Mouse (Mus musculus) heart, postnatal 36 days (tissue): ENCODE measurements around the gene Etv2. TPM values are rescaled to one million over a fixed set of nuclear protein-coding genes. Genes with fewer than 3 reads are reported as not detected.

Experiments
- DNase-seq, 2 experiments: peaks; one replicate each; pipeline ENCODE4 v3.0.0; 2021 to 2022
- intact Hi-C: fragments of 180-260 bp; cut with DNase I; formaldehyde crosslinking; loops from one replicate; pipeline ENCODE4 v1.15.1; 2025
- microRNA-seq, 2 experiments: library from miRNA; unstranded; fragments of <30 nt; microRNA quantifications; one replicate each; pipeline ENCODE4 v1.2.0; 2021; ENCODE audit warnings: borderline number of aligned reads in 2 of 2
- total RNA-seq, 2 experiments: library from RNA; stranded (reverse); gene quantifications; 2 replicates each; pipeline ENCODE4 v1.2.3; 2021

Etv2 gene
- total RNA-seq, 2 experiments from 2014 or later: not detected

GRCm38 (mm10) chr7:30590927-30591604, 44.6 kb downstream of the Etv2 start:
- DNase-seq: no peak
- intact Hi-C loops: loop anchor here (2.0 to 10.0 kb wide), 2 partner anchors 270 to 364 kb away; partner anchors contain the start of genes Ffar1 and Usf2

GRCm38 (mm10) chr7:30589435-30590301, 46.0 kb downstream of the Etv2 start:
- peak; percentile 88 to 90 for DNase-seq
- intact Hi-C loops: loop anchor here (1.0 to 10.0 kb wide), 7 partner anchors 25 to 383 kb away; partner anchors contain the start of genes Fam187b, Ffar1, Hspb6 and Lsr

GRCm38 (mm10) chr7:30588676-30589434, 46.8 kb downstream of the Etv2 start, which contains the start of gene Kmt2b:
Gene Kmt2b, minus strand, starts transcription at chr7:30588726.
- intact Hi-C loops: loop anchor here (1.0 to 5.0 kb wide), 5 partner anchors 25 to 383 kb away; partner anchors contain the start of genes Fam187b, Hspb6, Lsr and Proser3
- peak; percentile 91 to 96 for DNase-seq

GRCm38 (mm10) chr7:30587842-30588667, 47.6 kb downstream of the Etv2 start:
- intact Hi-C loops: loop anchor here (1.0 to 5.0 kb wide), 4 partner anchors 24 to 384 kb away; partner anchors contain the start of genes Fam187b, Hspb6, Lsr and Proser3
- DNase-seq: peak in 1 of 2 experiments; percentile 51

- intact Hi-C loops: loop anchor here (1.0 to 5.0 kb wide), 4 partner anchors 22 to 386 kb away; partner anchors contain the start of genes Fam187b, Hspb6, Lsr and Proser3
- no peak for DNase-seq
These were observed 49.1 kb downstream of the Etv2 start for GRCm38 (mm10) chr7:30586455-30587020.

- DNase-seq: no peak
- intact Hi-C loops: loop anchor here (5.0 kb wide), 3 partner anchors 33 to 387 kb away; partner anchors contain the start of genes Fam187b, Hspb6, Lsr and Proser3
These were observed 50.5 kb downstream of the Etv2 start for GRCm38 (mm10) chr7:30585170-30585569.

- no peak for DNase-seq
These were observed 51.3 kb downstream of the Etv2 start for GRCm38 (mm10) chr7:30584339-30584738.

More at GRCm38 (mm10) chr7:30584339-30584738, 51.3 kb downstream of the Etv2 start:
- intact Hi-C loops: no loop called here

Small RNA genes lying within 50 kb of the gene (microRNA-seq; reads per million reads assigned to microRNA genes)
- gene Mir3569: 0 to 1.3 reads per million in 2 experiments

Other genes starting within 250 kb of the Etv2 start
- gene Tyrobp, start 222.1 kb downstream of the Etv2 start, total RNA-seq: 10 to 100 TPM; 22.1 to 22.4 TPM
- gene Hcst, start 216.0 kb downstream of the Etv2 start, total RNA-seq: not detected
- gene Nfkbid, start 214.1 kb downstream of the Etv2 start, total RNA-seq: under 1 TPM; 0.27 to 0.28 TPM
- 1 to 10 TPM; 2.7 to 3.1 TPM for gene Aplp1, start 190.3 kb downstream of the Etv2 start, total RNA-seq
- not detected for gene Kirrel2, start 178.2 kb downstream of the Etv2 start, total RNA-seq
- not detected for gene Nphs1, start 177.5 kb downstream of the Etv2 start, total RNA-seq
- gene Prodh2, start 142.2 kb downstream of the Etv2 start, total RNA-seq: not detected
- under 1 TPM; 0.56 to 0.89 TPM for gene Arhgap33, start 100.8 kb downstream of the Etv2 start, total RNA-seq
- gene Hspb6, start 83.7 kb downstream of the Etv2 start, total RNA-seq: 100 to 1,000 TPM; 749 to 757 TPM
- gene Proser3, start 83.6 kb downstream of the Etv2 start, total RNA-seq: 1 to 10 TPM; 3.3 to 5.4 TPM
- gene Lin37, start 76.0 kb downstream of the Etv2 start, total RNA-seq: 10 to 100 TPM; 13.4 to 16.0 TPM
- 10 to 100 TPM; 62.9 to 63.4 TPM for gene U2af1l4, start 72.6 kb downstream of the Etv2 start, total RNA-seq
- gene Gm49396, start 72.5 kb downstream of the Etv2 start, total RNA-seq: 1 to 10 TPM; 1.4 to 1.6 TPM
- 10 to 100 TPM; 75.8 to 81.6 TPM for gene Psenen, start 72.2 kb downstream of the Etv2 start, total RNA-seq
- 1 to 10 TPM in 1 of 2 experiments, under 1 TPM in 1; 0.67 to 1.2 TPM for gene Igflr1, start 70.4 kb downstream of the Etv2 start, total RNA-seq
- 10 to 100 TPM; 18.5 to 20.5 TPM for gene Kmt2b, start 47.1 kb downstream of the Etv2 start, total RNA-seq
- not detected for gene Zbtb32, start 36.9 kb downstream of the Etv2 start, total RNA-seq
- under 1 TPM; 0.19 to 0.56 TPM for gene Upk1a, start 23.0 kb downstream of the Etv2 start, total RNA-seq
- 1,000 to 10,000 TPM; 4,758 to 4,785 TPM for gene Cox6b1, start 9.7 kb downstream of the Etv2 start, total RNA-seq
- gene Rbm42, start 14.5 kb upstream of the Etv2 start, total RNA-seq: 10 to 100 TPM; 51.9 to 54.5 TPM
- 1 to 10 TPM; 6.0 to 6.4 TPM for gene Haus5, start 29.1 kb upstream of the Etv2 start, total RNA-seq
- gene Pmis2, start 35.8 kb upstream of the Etv2 start, total RNA-seq: under 1 TPM in 1 of 2 experiments, not detected in 1; 0.49 TPM
- gene 2200002J24Rik, start 63.1 kb upstream of the Etv2 start, total RNA-seq: not detected
- gene Atp4a, start 76.4 kb upstream of the Etv2 start, total RNA-seq: under 1 TPM in 1 of 2 experiments, not detected in 1; 0.14 TPM
- gene Tmem147, start 93.7 kb upstream of the Etv2 start, total RNA-seq: 100 to 1,000 TPM; 236 to 272 TPM
- not detected for gene Gapdhs, start 107.8 kb upstream of the Etv2 start, total RNA-seq
- gene Sbsn, start 115.6 kb upstream of the Etv2 start, total RNA-seq: 1 to 10 TPM; 1.7 to 2.9 TPM
- gene Dmkn, start 127.9 kb upstream of the Etv2 start, total RNA-seq: 1 to 10 TPM in 1 of 2 experiments, under 1 TPM in 1; 0.73 to 3.4 TPM
- not detected for gene Krtdap, start 152.0 kb upstream of the Etv2 start, total RNA-seq
- under 1 TPM in 1 of 2 experiments, not detected in 1; 0.14 TPM for gene Ffar2, start 187.9 kb upstream of the Etv2 start, total RNA-seq
- not detected for gene Ffar3, start 220.3 kb upstream of the Etv2 start, total RNA-seq
- not detected for gene Ffar1, start 225.7 kb upstream of the Etv2 start, total RNA-seq
- gene Cd22, start 244.5 kb upstream of the Etv2 start, total RNA-seq: 1 to 10 TPM in 1 of 2 experiments, under 1 TPM in 1; 0.46 to 1.7 TPM